Mouse (Mus musculus): ENCODE measurements around the gene Tnik. TPM values are rescaled to one million over a fixed set of nuclear protein-coding genes. Genes with fewer than 3 reads are reported as not detected.
A peak's percentile ranks its signal among the peaks of the same experiment; 100 is the strongest.

Gene Tnik
- polyA plus RNA-seq, 1 experiment from 2014 or later, result 20.7 TPM

- POLR2A ChIA-PET, result interaction anchor here (0.6 kb wide), 1 partner anchor 104 kb away, joined by 3 read pairs; no protein-coding TSS in a partner anchor
- no peak for TF ChIP-seq CTCF (IDR thresholded peaks at IDR 0.05)
- in situ Hi-C loops (cut with MboI; ENCODE audit: low pct_unique_long_range_greater_than_20kb), result no loop called here
- CTCF ChIA-PET, result interaction anchor here (0.8 to 2.1 kb wide), 5 partner anchors 9 to 46 kb away, joined by 3 to 7 read pairs (median 3); no protein-coding TSS in a partner anchor
- no peaks in the 10 kb centered on the region for H3K27me3 ChIP-seq
- DNase-seq (ENCODE audit: low read depth, low spot score) (no peak), ATAC-seq (no peak)
Measured at GRCm38 (mm10) chr3:28699601-28700000, 436.6 kb downstream of the Tnik start.

- POLR2A ChIA-PET, result no interaction called here
- CTCF ChIA-PET, result interaction anchor here (1.3 to 2.9 kb wide), 8 partner anchors 10 to 41 kb away, joined by 3 to 11 read pairs (median 4); no protein-coding TSS in a partner anchor
- no peak for TF ChIP-seq CTCF (IDR thresholded peaks at IDR 0.05)
- no peak for DNase-seq (ENCODE audit: low read depth, low spot score)
- ATAC-seq, result peak; percentile 88
- in situ Hi-C loops (cut with MboI; ENCODE audit: low pct_unique_long_range_greater_than_20kb), result no loop called here
- no peaks in the 10 kb centered on the region for H3K27me3 ChIP-seq
Measured at GRCm38 (mm10) chr3:28705522-28706137, 442.6 kb downstream of the Tnik start.

- in situ Hi-C loops (cut with MboI; ENCODE audit: low pct_unique_long_range_greater_than_20kb), result no loop called here
- no peaks in the 10 kb centered on the region for H3K27me3 ChIP-seq
- TF ChIP-seq CTCF (IDR thresholded peaks at IDR 0.05), result no peak
- ATAC-seq (no peak), DNase-seq (ENCODE audit: low read depth, low spot score) (no peak)
- ChIA-PET POLR2A (no interaction called here), CTCF (interaction anchor here (1.8 to 2.9 kb wide), 3 partner anchors 13 to 141 kb away, joined by 4 to 11 read pairs (median 8); no protein-coding TSS in a partner anchor)
Measured at GRCm38 (mm10) chr3:28706736-28707135, 443.7 kb downstream of the Tnik start.

GRCm38 (mm10) chr3:28709740-28710139 is 446.7 kb downstream of the Tnik start:
- in situ Hi-C loops (cut with MboI; ENCODE audit: low pct_unique_long_range_greater_than_20kb), result no loop called here
- no peaks in the 10 kb centered on the region for H3K27me3 ChIP-seq
- CTCF ChIA-PET, result interaction anchor here (0.7 to 2.9 kb wide), 12 partner anchors 10 to 544 kb away, joined by 3 to 15 read pairs (median 3); no protein-coding TSS in a partner anchor
- DNase-seq (ENCODE audit: low read depth, low spot score), result no peak
- no peak for ATAC-seq
- POLR2A ChIA-PET, result no interaction called here
- peak; percentile 65 for TF ChIP-seq CTCF (IDR thresholded peaks at IDR 0.05)

GRCm38 (mm10) chr3:28713913-28714698 is 451.1 kb downstream of the Tnik start:
- CTCF ChIA-PET, result interaction anchor here (1.0 to 1.2 kb wide), 2 partner anchors 11 to 32 kb away, joined by 3 to 4 read pairs; no protein-coding TSS in a partner anchor
- in situ Hi-C loops (cut with MboI; ENCODE audit: low pct_unique_long_range_greater_than_20kb), result no loop called here
- POLR2A ChIA-PET, result no interaction called here
- TF ChIP-seq CTCF (IDR thresholded peaks at IDR 0.05), result no peak
- ATAC-seq, result no peak
- DNase-seq (ENCODE audit: low read depth, low spot score), result no peak
- H3K27me3 ChIP-seq, result no peaks in the 10 kb centered on the region

GRCm38 (mm10) chr3:28718521-28718920 is 455.5 kb downstream of the Tnik start:
- POLR2A ChIA-PET, result no interaction called here
- DNase-seq (ENCODE audit: low read depth, low spot score), result no peak
- in situ Hi-C loops (cut with MboI; ENCODE audit: low pct_unique_long_range_greater_than_20kb), result no loop called here
- ATAC-seq, result no peak
- H3K27me3 ChIP-seq, result no peaks in the 10 kb centered on the region
- CTCF ChIA-PET, result interaction anchor here (1.1 to 2.7 kb wide), 7 partner anchors 9 to 37 kb away, joined by 3 to 15 read pairs (median 5); no protein-coding TSS in a partner anchor
- no peak for TF ChIP-seq CTCF (IDR thresholded peaks at IDR 0.05)

GRCm38 (mm10) chr3:28721218-28721617 is 458.2 kb downstream of the Tnik start:
- ATAC-seq, result peak; percentile 0
- no peaks in the 10 kb centered on the region for H3K27me3 ChIP-seq
- in situ Hi-C loops (cut with MboI; ENCODE audit: low pct_unique_long_range_greater_than_20kb), result no loop called here
- ChIA-PET POLR2A (no interaction called here), CTCF (interaction anchor here (1.4 to 2.7 kb wide), 2 partner anchors 11 to 13 kb away, joined by 4 to 15 read pairs; no protein-coding TSS in a partner anchor)
- TF ChIP-seq CTCF (IDR thresholded peaks at IDR 0.05), result no peak
- DNase-seq (ENCODE audit: low read depth, low spot score), result no peak

- ChIA-PET CTCF (interaction anchor here (1.4 to 2.1 kb wide), 2 partner anchors 14 to 24 kb away, joined by 4 to 11 read pairs; no protein-coding TSS in a partner anchor), POLR2A (no interaction called here)
- no peaks in the 10 kb centered on the region for H3K27me3 ChIP-seq
- no peak for TF ChIP-seq CTCF (IDR thresholded peaks at IDR 0.05)
- ATAC-seq (peak; percentile 98), DNase-seq (ENCODE audit: low read depth, low spot score) (peak; percentile 89)
- in situ Hi-C loops (cut with MboI; ENCODE audit: low pct_unique_long_range_greater_than_20kb), result no loop called here
Measured at GRCm38 (mm10) chr3:28721838-28722237, 458.8 kb downstream of the Tnik start.

GRCm38 (mm10) chr3:28722531-28722930 is 459.5 kb downstream of the Tnik start:
- ATAC-seq (no peak), DNase-seq (ENCODE audit: low read depth, low spot score) (no peak)
- POLR2A ChIA-PET, result interaction anchor here (0.6 to 0.7 kb wide), 2 partner anchors 51 to 521 kb away, joined by 3 read pairs; no protein-coding TSS in a partner anchor
- TF ChIP-seq CTCF (IDR thresholded peaks at IDR 0.05), result no peak
- in situ Hi-C loops (cut with MboI; ENCODE audit: low pct_unique_long_range_greater_than_20kb), result no loop called here
- CTCF ChIA-PET, result interaction anchor here (1.0 to 2.3 kb wide), 4 partner anchors 12 to 24 kb away, joined by 3 to 11 read pairs (median 6); no protein-coding TSS in a partner anchor
- no peaks in the 10 kb centered on the region for H3K27me3 ChIP-seq

- no peak for DNase-seq (ENCODE audit: low read depth, low spot score)
- POLR2A ChIA-PET, result no interaction called here
- TF ChIP-seq CTCF (IDR thresholded peaks at IDR 0.05), result no peak
- no peaks in the 10 kb centered on the region for H3K27me3 ChIP-seq
- CTCF ChIA-PET, result interaction anchor here (0.9 to 2.3 kb wide), 5 partner anchors 9 to 23 kb away, joined by 3 to 11 read pairs (median 4); no protein-coding TSS in a partner anchor
- in situ Hi-C loops (cut with MboI; ENCODE audit: low pct_unique_long_range_greater_than_20kb), result no loop called here
- no peak for ATAC-seq
Measured at GRCm38 (mm10) chr3:28723534-28723933, 460.5 kb downstream of the Tnik start.
